Mouse (Mus musculus) hindbrain, embryonic 11.5 days (tissue): Measurements from ENCODE around the gene Hectd4. TPM values are rescaled to one million over a fixed set of nuclear protein-coding genes. Genes with fewer than 3 reads are reported as not detected.

Experiments
- ATAC-seq: fragments of 200-750 bp; cut with Nextera tagmentation; 2 replicates; pipeline ENCODE4 v1.8.0; 2017; ENCODE audit warnings: mild to moderate bottlenecking, moderate TSS enrichment, moderate library complexity; ENCODE audit not compliant: low FRiP score
- DNase-seq: peaks from one replicate; pipeline ENCODE4 v3.0.0-alpha.2; 2015; ENCODE audit warnings: low spot score
- H3K27ac ChIP-seq: fragments of 300-500 bp; sonication (generic); 2 replicates; pipeline ENCODE4 v1.5.1; 2014; ENCODE audit warnings: mild to moderate bottlenecking, low read depth, low read length
- H3K27me3 ChIP-seq: fragments of 300-500 bp; sonication (generic); 2 replicates; pipeline ENCODE4 v1.6.1; 2014; ENCODE audit warnings: mild to moderate bottlenecking, low read length, moderate library complexity, mixed read lengths; ENCODE audit not compliant: control insufficient read depth, insufficient read depth
- H3K36me3 ChIP-seq: fragments of 300-500 bp; sonication (generic); 2 replicates; pipeline ENCODE4 v1.6.1; 2014; ENCODE audit warnings: mild to moderate bottlenecking, low read length, moderate library complexity, mixed read lengths; ENCODE audit not compliant: control insufficient read depth, insufficient read depth
- H3K4me1 ChIP-seq: fragments of 300-500 bp; sonication (generic); replicated peaks from 2 replicates; pipeline ENCODE4 v1.6.1; 2014; ENCODE audit warnings: low read length, mixed read lengths; ENCODE audit not compliant: control insufficient read depth, insufficient read depth
- H3K4me2 ChIP-seq: fragments of 300-500 bp; sonication (generic); replicated peaks from 2 replicates; pipeline ENCODE4 v1.6.1; 2014; ENCODE audit warnings: mild to moderate bottlenecking, low read depth, low read length
- H3K4me3 ChIP-seq: fragments of 300-500 bp; sonication (generic); 2 replicates; pipeline ENCODE4 v1.5.1; 2014; ENCODE audit warnings: low read depth, low read length
- H3K9ac ChIP-seq: fragments of 300-500 bp; sonication (generic); 2 replicates; pipeline ENCODE4 v1.6.1; 2014; ENCODE audit warnings: low read depth, low read length
- H3K9me3 ChIP-seq: fragments of 300-500 bp; sonication (generic); 2 replicates; pipeline ENCODE4 v1.6.1; 2016; ENCODE audit warnings: low read length; ENCODE audit not compliant: control insufficient read depth
- WGBS: fragments of 180-500 bp; shearing (Covaris S2); extraction: QIAGEN DNeasy Blood & Tissue Kit; methylation state at CpG from one replicate; pipeline ENCODE4 v1.1.7; 2014; 5-methylcytosine and 5-hydroxymethylcytosine counted together
- polyA plus RNA-seq: library from polyadenylated mRNA; unstranded; fragments of >200 nt; fragmentation: Nextera tagmentation; extraction: Ambion mirVana; gene quantifications from 2 replicates; pipeline ENCODE4 v1.2.1, GENCODE M21; 2014

Hectd4 gene
- polyA plus RNA-seq, 1 experiment from 2014 or later = 15.5 TPM

DNA sequence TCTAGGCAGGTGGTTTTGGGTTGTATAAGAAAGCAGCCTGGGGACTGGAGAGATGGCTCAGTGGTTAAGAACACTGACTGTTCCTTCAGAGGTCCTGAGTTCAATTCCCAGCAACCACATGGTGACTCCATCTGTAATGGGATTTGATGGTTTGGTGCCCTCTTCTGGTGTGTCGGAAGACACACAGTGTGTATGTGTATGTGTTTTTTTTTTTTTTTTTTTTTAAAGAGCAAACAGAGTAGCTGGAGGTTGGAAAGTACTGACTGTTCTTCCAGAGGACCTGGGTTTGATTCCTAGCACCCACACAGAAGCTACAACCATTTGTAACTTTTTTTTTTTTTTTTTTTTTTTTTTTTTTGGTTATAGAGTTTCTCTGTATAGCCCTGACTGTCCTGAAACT, 12.8 kb downstream of the Hectd4 start:
- DNase-seq = no peak
- Histone ChIP-seq H3K9ac (no peak overlapping the region), H3K9me3 (no peaks in the 10 kb centered on the region), H3K27me3 (no peaks in the 10 kb centered on the region), H3K27ac (no peak overlapping the region), H3K36me3 (no peaks in the 10 kb centered on the region), H3K4me1 (no peaks in the 10 kb centered on the region), H3K4me2 (no peak overlapping the region), H3K4me3 (no peak overlapping the region)
- WGBS = 95% methylated on average over 1 of the region's 1 CpGs
- ATAC-seq = no peak

- Histone ChIP-seq H3K27ac (no peak overlapping the region), H3K4me2 (no peak overlapping the region), H3K36me3 (no peaks in the 10 kb centered on the region), H3K4me3 (no peak overlapping the region), H3K27me3 (no peaks in the 10 kb centered on the region), H3K4me1 (no peaks in the 10 kb centered on the region), H3K9ac (no peak overlapping the region), H3K9me3 (no peaks in the 10 kb centered on the region)
- DNase-seq (no peak), ATAC-seq (no peak)
- 85% methylated on average over 2 of the region's 2 CpGs for WGBS
Measured at GRCm38 (mm10) chr5:121233726-121234125, 13.7 kb downstream of the Hectd4 start.

DNA sequence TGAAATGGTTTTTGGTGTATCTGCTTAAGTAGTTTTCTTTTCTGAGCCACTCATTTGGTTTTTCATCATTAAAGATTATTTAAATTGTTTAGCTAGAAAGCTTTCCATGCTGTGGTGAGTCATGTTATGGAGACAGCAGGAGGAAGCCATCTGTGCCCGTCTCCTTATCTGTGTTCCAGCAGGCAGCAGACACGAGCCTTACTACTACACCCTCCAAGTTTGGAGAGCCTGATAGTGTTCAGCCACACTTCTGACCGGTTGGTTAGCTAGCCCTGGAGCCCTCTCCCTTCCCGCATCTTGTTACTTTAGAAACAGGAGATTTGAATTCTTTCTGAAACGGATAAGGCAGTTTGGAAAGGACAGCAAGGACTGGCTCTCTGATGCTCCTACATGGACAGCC, 16.2 kb downstream of the Hectd4 start:
- no peak overlapping the region for H3K4me2 ChIP-seq
- H3K36me3 ChIP-seq = no peaks in the 10 kb centered on the region
- DNase-seq (no peak), ATAC-seq (no peak)
- H3K4me1 ChIP-seq = no peaks in the 10 kb centered on the region
- 85% methylated on average over 5 of the region's 5 CpGs for WGBS
- H3K4me3 ChIP-seq = no peak overlapping the region
- H3K9me3 ChIP-seq = no peaks in the 10 kb centered on the region
- no peaks in the 10 kb centered on the region for H3K27me3 ChIP-seq
- no peak overlapping the region for H3K27ac ChIP-seq
- no peak overlapping the region for H3K9ac ChIP-seq

DNA sequence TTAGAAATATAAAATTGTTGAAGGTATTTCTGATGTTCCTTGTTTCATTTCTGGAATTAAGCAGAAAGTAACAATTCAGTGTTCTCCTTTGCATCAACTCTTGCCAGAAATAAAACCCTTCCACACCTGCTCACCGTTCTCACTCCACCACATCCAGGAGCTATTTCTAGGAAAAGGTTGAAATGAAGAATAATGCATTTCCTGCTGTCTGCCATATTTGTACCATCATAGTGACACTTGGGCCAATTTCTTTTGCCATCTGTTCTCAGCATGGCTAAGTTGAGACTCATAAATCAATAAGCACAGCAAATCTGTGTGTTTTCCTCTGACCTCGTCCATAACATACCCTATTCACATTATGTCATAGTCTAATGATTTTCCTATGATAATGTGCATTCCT, 18.2 kb downstream of the Hectd4 start:
- DNase-seq (no peak), ATAC-seq (no peak)
- Histone ChIP-seq H3K36me3 (no peaks in the 10 kb centered on the region), H3K27ac (no peak overlapping the region), H3K4me1 (no peaks in the 10 kb centered on the region), H3K4me3 (no peak overlapping the region), H3K9me3 (no peaks in the 10 kb centered on the region), H3K9ac (no peak overlapping the region), H3K27me3 (no peaks in the 10 kb centered on the region), H3K4me2 (no peak overlapping the region)
- WGBS = 77% methylated on average over 2 of the region's 2 CpGs

- no peak overlapping the region for H3K27ac ChIP-seq
- no peak overlapping the region for H3K9ac ChIP-seq
- ATAC-seq = no peak
- no peaks in the 10 kb centered on the region for H3K4me1 ChIP-seq
- no peak for DNase-seq
- no peaks in the 10 kb centered on the region for H3K27me3 ChIP-seq
- no peaks in the 10 kb centered on the region for H3K9me3 ChIP-seq
- H3K4me2 ChIP-seq = no peak overlapping the region
- 83% methylated on average over 5 of the region's 5 CpGs for WGBS
- H3K4me3 ChIP-seq = no peak overlapping the region
- H3K36me3 ChIP-seq = no peaks in the 10 kb centered on the region
Measured at GRCm38 (mm10) chr5:121239846-121240245, 19.8 kb downstream of the Hectd4 start.

DNA sequence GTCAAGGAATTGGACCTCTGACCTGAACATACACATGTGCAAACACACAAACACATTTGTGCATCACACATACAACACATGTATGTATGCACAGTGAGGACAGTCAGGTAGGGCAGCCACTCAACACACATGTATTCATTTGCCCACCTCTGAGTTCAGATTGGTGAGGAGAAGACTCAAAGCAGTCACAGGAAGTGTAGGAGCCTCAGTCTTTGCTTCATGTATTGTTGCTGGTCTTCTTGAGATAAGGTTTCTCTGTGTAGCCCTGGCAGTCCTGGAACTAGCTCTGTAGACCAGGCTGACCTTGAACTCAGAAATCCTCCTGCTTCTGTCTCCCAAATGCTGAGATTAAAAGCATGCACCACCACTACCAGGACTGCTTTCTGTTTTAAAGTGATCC, 21.2 kb downstream of the Hectd4 start:
- Histone ChIP-seq H3K36me3 (no peaks in the 10 kb centered on the region), H3K4me3 (no peak overlapping the region), H3K9me3 (no peaks in the 10 kb centered on the region), H3K4me2 (no peak overlapping the region), H3K27ac (no peak overlapping the region), H3K4me1 (no peaks in the 10 kb centered on the region), H3K9ac (no peak overlapping the region), H3K27me3 (no peaks in the 10 kb centered on the region)
- DNase-seq (no peak), ATAC-seq (no peak)

- H3K4me3 ChIP-seq = no peak overlapping the region
- H3K36me3 ChIP-seq = no peaks in the 10 kb centered on the region
- H3K4me1 ChIP-seq = no peaks in the 10 kb centered on the region
- no peak overlapping the region for H3K9ac ChIP-seq
- H3K27me3 ChIP-seq = no peaks in the 10 kb centered on the region
- DNase-seq = no peak
- H3K4me2 ChIP-seq = no peak overlapping the region
- no peak overlapping the region for H3K27ac ChIP-seq
- H3K9me3 ChIP-seq = no peaks in the 10 kb centered on the region
- WGBS = 57% methylated on average over 1 of the region's 1 CpGs
- ATAC-seq = no peak
Measured at GRCm38 (mm10) chr5:121242261-121242660, 22.2 kb downstream of the Hectd4 start.

DNA sequence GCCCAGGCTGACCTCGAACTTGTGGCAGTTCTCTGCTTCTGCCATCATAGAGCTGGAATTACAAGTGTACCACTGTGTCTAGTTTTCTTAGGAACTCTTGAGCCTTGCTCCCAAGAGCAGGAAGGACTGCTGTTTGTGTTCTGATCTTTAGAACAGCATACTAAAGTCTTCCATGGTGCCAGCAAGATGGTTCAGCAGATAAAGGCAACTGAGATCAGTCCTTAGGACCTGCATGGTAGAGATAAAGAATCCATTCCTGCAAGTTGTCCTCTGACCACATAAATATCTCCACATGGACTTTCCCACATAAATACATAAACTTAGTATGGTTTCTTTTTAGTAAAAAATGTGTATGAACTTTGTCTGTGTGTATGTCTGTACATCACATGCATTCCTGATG, 22.7 kb downstream of the Hectd4 start:
- 96% methylated on average over 1 of the region's 1 CpGs for WGBS

GRCm38 (mm10) chr5:121243676-121244364, 23.8 kb downstream of the Hectd4 start:
- Histone ChIP-seq H3K27ac (no peak overlapping the region), H3K9me3 (no peaks in the 10 kb centered on the region), H3K36me3 (no peaks in the 10 kb centered on the region), H3K9ac (no peak overlapping the region), H3K27me3 (no peaks in the 10 kb centered on the region), H3K4me1 (no peaks in the 10 kb centered on the region), H3K4me2 (no peak overlapping the region), H3K4me3 (no peak overlapping the region)
- 83% methylated on average over 1 of the region's 1 CpGs for WGBS
- DNase-seq (no peak), ATAC-seq (no peak)

More for the DNA sequence above, 22.7 kb downstream of the Hectd4 start:
- Histone ChIP-seq H3K4me2 (no peak overlapping the region), H3K4me3 (no peak overlapping the region), H3K9ac (no peak overlapping the region), H3K27me3 (no peaks in the 10 kb centered on the region), H3K4me1 (no peaks in the 10 kb centered on the region), H3K36me3 (no peaks in the 10 kb centered on the region), H3K9me3 (no peaks in the 10 kb centered on the region), H3K27ac (no peak overlapping the region)
- DNase-seq = no peak
- ATAC-seq = no peak
